Mouse (Mus musculus): Measurements from ENCODE around the gene Fgf11.

Gene Fgf11

GRCm38 (mm10) chr11:69801379-69801977, at the start of gene Fgf11:
Gene Fgf11, minus strand, starts transcription at chr11:69801857.
- Histone ChIP-seq H3K4me1 (replicated peaks; ENCODE audit: low read depth, low read length) (peaks cover 72% of the 10 kb centered on the region), H3K9me3 (ENCODE audit: low read length) (no peaks in the 10 kb centered on the region), H3K4me3 (replicated peaks; ENCODE audit: low read length) (peak within 1 kb of the TSS; percentile 83), H3K27me3 (ENCODE audit: insufficient read depth, low read length) (peaks cover 77% of the 10 kb centered on the region), H3K36me3 (ENCODE audit: insufficient read depth, low read length) (no peaks in the 10 kb centered on the region)
- no peak for TF ChIP-seq NANOG (IDR thresholded peaks at IDR 0.05; ENCODE audit: borderline replicate concordance, low read length)
- TF ChIP-seq CTCF (conservative IDR thresholded peaks at IDR 0.05; ENCODE audit: low read length): no peak
- no peak for TF ChIP-seq POU5F1 (IDR thresholded peaks at IDR 0.05; ENCODE audit: borderline replicate concordance, low read length)

GRCm38 (mm10) chr11:69850754-69851153, 49.1 kb upstream of the Fgf11 start:
- Histone ChIP-seq H3K36me3 (ENCODE audit: insufficient read depth, low read length) (peaks cover 61% of the 10 kb centered on the region), H3K4me3 (replicated peaks; ENCODE audit: low read length) (no peak overlapping the region), H3K4me1 (replicated peaks; ENCODE audit: low read depth, low read length) (peaks cover 65% of the 10 kb centered on the region), H3K9me3 (ENCODE audit: low read length) (no peaks in the 10 kb centered on the region), H3K27me3 (ENCODE audit: insufficient read depth, low read length) (peaks cover 22% of the 10 kb centered on the region)
- TF ChIP-seq POU5F1 (IDR thresholded peaks at IDR 0.05; ENCODE audit: borderline replicate concordance, low read length) (no peak), NANOG (IDR thresholded peaks at IDR 0.05; ENCODE audit: borderline replicate concordance, low read length) (no peak), CTCF (conservative IDR thresholded peaks at IDR 0.05; ENCODE audit: low read length) (no peak)

- Histone ChIP-seq H3K4me3 (replicated peaks; ENCODE audit: low read length) (no peak overlapping the region), H3K4me1 (replicated peaks; ENCODE audit: low read depth, low read length) (peaks cover 65% of the 10 kb centered on the region), H3K9me3 (ENCODE audit: low read length) (no peaks in the 10 kb centered on the region), H3K27me3 (ENCODE audit: insufficient read depth, low read length) (peaks cover 22% of the 10 kb centered on the region), H3K36me3 (ENCODE audit: insufficient read depth, low read length) (peaks cover 60% of the 10 kb centered on the region)
- no peak for TF ChIP-seq NANOG (IDR thresholded peaks at IDR 0.05; ENCODE audit: borderline replicate concordance, low read length)
- no peak for TF ChIP-seq POU5F1 (IDR thresholded peaks at IDR 0.05; ENCODE audit: borderline replicate concordance, low read length)
- no peak for TF ChIP-seq CTCF (conservative IDR thresholded peaks at IDR 0.05; ENCODE audit: low read length)
Measured at GRCm38 (mm10) chr11:69849884-69850283, 48.2 kb upstream of the Fgf11 start.

GRCm38 (mm10) chr11:69849128-69849527, 47.5 kb upstream of the Fgf11 start:
- Histone ChIP-seq H3K4me1 (replicated peaks; ENCODE audit: low read depth, low read length) (peaks cover 57% of the 10 kb centered on the region), H3K4me3 (replicated peaks; ENCODE audit: low read length) (no peak overlapping the region), H3K36me3 (ENCODE audit: insufficient read depth, low read length) (peaks cover 55% of the 10 kb centered on the region), H3K27me3 (ENCODE audit: insufficient read depth, low read length) (peaks cover 22% of the 10 kb centered on the region), H3K9me3 (ENCODE audit: low read length) (no peaks in the 10 kb centered on the region)
- no peak for TF ChIP-seq NANOG (IDR thresholded peaks at IDR 0.05; ENCODE audit: borderline replicate concordance, low read length)
- TF ChIP-seq POU5F1 (IDR thresholded peaks at IDR 0.05; ENCODE audit: borderline replicate concordance, low read length): no peak
- TF ChIP-seq CTCF (conservative IDR thresholded peaks at IDR 0.05; ENCODE audit: low read length): no peak

- H3K36me3 ChIP-seq (ENCODE audit: insufficient read depth, low read length): peaks cover 51% of the 10 kb centered on the region
- peak overlapping the region; percentile 86 for H3K4me3 ChIP-seq (replicated peaks; ENCODE audit: low read length)
- peaks cover 46% of the 10 kb centered on the region for H3K4me1 ChIP-seq (replicated peaks; ENCODE audit: low read depth, low read length)
- TF ChIP-seq CTCF (conservative IDR thresholded peaks at IDR 0.05; ENCODE audit: low read length): no peak
- TF ChIP-seq POU5F1 (IDR thresholded peaks at IDR 0.05; ENCODE audit: borderline replicate concordance, low read length): no peak
- no peak for TF ChIP-seq NANOG (IDR thresholded peaks at IDR 0.05; ENCODE audit: borderline replicate concordance, low read length)
- peaks cover 22% of the 10 kb centered on the region for H3K27me3 ChIP-seq (ENCODE audit: insufficient read depth, low read length)
- no peaks in the 10 kb centered on the region for H3K9me3 ChIP-seq (ENCODE audit: low read length)
Measured at GRCm38 (mm10) chr11:69848021-69848420, 46.4 kb upstream of the Fgf11 start.

- TF ChIP-seq POU5F1 (IDR thresholded peaks at IDR 0.05; ENCODE audit: borderline replicate concordance, low read length) (peak; percentile 23; the same call in 1 of the 2 replicates), CTCF (conservative IDR thresholded peaks at IDR 0.05; ENCODE audit: low read length) (no peak), NANOG (IDR thresholded peaks at IDR 0.05; ENCODE audit: borderline replicate concordance, low read length) (no peak)
- peaks cover 42% of the 10 kb centered on the region for H3K4me1 ChIP-seq (replicated peaks; ENCODE audit: low read depth, low read length)
- no peaks in the 10 kb centered on the region for H3K9me3 ChIP-seq (ENCODE audit: low read length)
- peaks cover 22% of the 10 kb centered on the region for H3K27me3 ChIP-seq (ENCODE audit: insufficient read depth, low read length)
- H3K36me3 ChIP-seq (ENCODE audit: insufficient read depth, low read length): peaks cover 41% of the 10 kb centered on the region
- peak overlapping the region; percentile 86 for H3K4me3 ChIP-seq (replicated peaks; ENCODE audit: low read length)
Measured at GRCm38 (mm10) chr11:69846738-69847688, 45.4 kb upstream of the Fgf11 start.

- Histone ChIP-seq H3K4me3 (replicated peaks; ENCODE audit: low read length) (peak within 1 kb of the TSS; percentile 86), H3K9me3 (ENCODE audit: low read length) (no peaks in the 10 kb centered on the region), H3K36me3 (ENCODE audit: insufficient read depth, low read length) (peaks cover 33% of the 10 kb centered on the region), H3K27me3 (ENCODE audit: insufficient read depth, low read length) (peaks cover 22% of the 10 kb centered on the region), H3K4me1 (replicated peaks; ENCODE audit: low read depth, low read length) (peaks cover 37% of the 10 kb centered on the region)
- TF ChIP-seq CTCF (conservative IDR thresholded peaks at IDR 0.05; ENCODE audit: low read length): no peak
- TF ChIP-seq NANOG (IDR thresholded peaks at IDR 0.05; ENCODE audit: borderline replicate concordance, low read length): no peak
- TF ChIP-seq POU5F1 (IDR thresholded peaks at IDR 0.05; ENCODE audit: borderline replicate concordance, low read length): no peak
Measured at GRCm38 (mm10) chr11:69846198-69846680, 44.6 kb upstream of the Fgf11 start, which contains the start of gene Plscr3. Gene Plscr3, plus strand, starts transcription at chr11:69846376.

- Histone ChIP-seq H3K9me3 (ENCODE audit: low read length) (no peaks in the 10 kb centered on the region), H3K27me3 (ENCODE audit: insufficient read depth, low read length) (peaks cover 34% of the 10 kb centered on the region), H3K36me3 (ENCODE audit: insufficient read depth, low read length) (peaks cover 12% of the 10 kb centered on the region), H3K4me3 (replicated peaks; ENCODE audit: low read length) (peak overlapping the region; percentile 85), H3K4me1 (replicated peaks; ENCODE audit: low read depth, low read length) (peaks cover 39% of the 10 kb centered on the region)
- TF ChIP-seq CTCF (conservative IDR thresholded peaks at IDR 0.05; ENCODE audit: low read length) (no peak), POU5F1 (IDR thresholded peaks at IDR 0.05; ENCODE audit: borderline replicate concordance, low read length) (no peak), NANOG (IDR thresholded peaks at IDR 0.05; ENCODE audit: borderline replicate concordance, low read length) (no peak)
Measured at GRCm38 (mm10) chr11:69838714-69839104, 37.1 kb upstream of the Fgf11 start.

Measured in E14TG2a.4 (cell line).